Mouse (Mus musculus) testis, postnatal 10 days (tissue): ENCODE results near the gene Ephb3.
A peak's percentile ranks its signal among the peaks of the same experiment; 100 is the strongest.
"Not testable (repeated sequence)": the region's sequence is repeated elsewhere in the genome, so short reads cannot be mapped to it uniquely, and the experiment has no call there.

Experiments used
- DNase-seq: peaks from one replicate; pipeline ENCODE4 v3.0.0; 2021; ENCODE audit warnings: low spot score

Gene Ephb3

GRCm38 (mm10) chr16:21204367-21205092 lies at the start of gene Ephb3:
TSS of gene Ephb3 (plus strand) at chr16:21204755.
- peak; percentile 100 for DNase-seq

GRCm38 (mm10) chr16:21156261-21156660 lies 48.3 kb upstream of the Ephb3 start:
- not testable (repeated sequence) for DNase-seq

DNA sequence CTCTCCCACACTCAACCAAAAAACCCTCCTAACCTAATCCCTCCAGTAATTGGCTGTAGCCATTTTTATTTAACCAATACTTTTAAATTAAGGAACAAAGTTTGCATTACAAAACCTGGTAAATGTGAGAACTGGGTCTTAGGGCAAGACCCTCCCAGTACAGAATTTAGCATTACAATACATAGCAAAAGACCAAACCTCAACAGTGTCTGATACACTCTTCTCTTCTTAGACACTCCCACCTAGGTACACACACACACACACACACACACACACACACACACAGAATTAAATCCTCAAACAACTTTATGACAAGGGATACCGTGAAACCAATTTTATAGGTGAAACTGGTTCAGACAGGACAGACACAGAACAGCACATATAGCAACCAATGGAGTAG lies 45.3 kb upstream of the Ephb3 start:
- DNase-seq = not testable (repeated sequence)

DNA sequence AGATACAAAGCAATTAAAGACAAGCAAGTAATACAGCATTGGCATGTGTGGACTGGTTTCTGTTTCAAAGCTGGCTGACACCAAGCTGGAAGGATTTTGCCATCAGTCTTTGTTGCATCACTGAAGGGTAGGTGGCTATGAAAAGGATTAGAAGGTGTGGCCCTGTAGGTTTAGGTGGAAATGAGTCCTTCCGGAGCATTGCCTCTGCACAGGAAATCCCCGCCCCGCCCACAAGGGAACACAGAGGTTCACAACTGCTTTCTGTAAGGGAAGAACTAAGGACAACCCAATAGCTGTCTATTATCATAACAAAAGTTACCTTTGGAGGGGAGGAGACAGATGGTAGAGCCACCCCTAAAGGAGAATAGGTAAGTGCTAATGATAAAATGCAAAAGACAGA lies 41.1 kb upstream of the Ephb3 start:
- DNase-seq = not testable (repeated sequence)

DNA sequence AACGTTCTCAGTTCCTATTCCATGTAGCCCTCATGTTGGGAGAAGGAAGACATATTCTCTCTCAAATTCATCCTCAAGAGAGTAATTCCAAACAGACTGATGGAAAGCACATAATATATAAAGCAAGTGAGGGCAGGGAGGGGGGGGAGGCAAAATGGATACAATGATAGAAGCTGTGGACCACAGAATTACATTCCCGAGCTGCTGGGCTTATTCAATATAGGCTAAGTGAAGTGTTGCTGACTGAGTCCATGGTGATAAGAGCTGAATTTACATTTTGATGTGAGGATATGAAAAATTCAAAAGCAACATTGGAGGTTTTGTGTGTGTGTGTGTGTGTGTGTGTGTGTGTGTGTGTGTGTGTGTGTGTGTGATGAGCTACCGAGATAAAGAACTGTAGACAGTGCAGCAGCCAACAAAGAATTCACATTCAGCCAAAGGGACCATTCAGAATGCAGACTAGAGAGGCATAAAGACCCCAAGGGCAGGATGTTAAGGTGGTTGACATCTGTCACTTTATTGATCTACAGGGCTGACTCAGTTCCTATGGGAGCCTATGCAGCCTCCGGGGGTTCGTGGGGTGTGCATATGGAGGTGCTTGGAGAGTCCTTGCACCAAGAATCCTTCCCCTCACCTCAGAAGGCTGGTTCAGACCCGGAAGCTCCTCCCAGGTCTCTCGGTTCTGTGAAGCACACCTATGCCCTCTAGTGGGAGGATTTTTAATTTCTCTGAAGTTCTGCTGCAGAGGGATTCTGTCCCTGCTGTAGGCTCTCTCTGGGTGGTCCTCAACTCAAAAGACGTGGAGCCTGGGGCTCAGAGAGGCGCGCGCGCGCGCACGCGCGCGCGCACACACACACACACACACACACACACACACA lies 39.0 kb upstream of the Ephb3 start:
- DNase-seq = not testable (repeated sequence)

GRCm38 (mm10) chr16:21168730-21169129 lies 35.8 kb upstream of the Ephb3 start:
- no peak for DNase-seq

GRCm38 (mm10) chr16:21175236-21175635 lies 29.3 kb upstream of the Ephb3 start:
- no peak for DNase-seq

GRCm38 (mm10) chr16:21182108-21182507 lies 22.4 kb upstream of the Ephb3 start:
- no peak for DNase-seq

DNA sequence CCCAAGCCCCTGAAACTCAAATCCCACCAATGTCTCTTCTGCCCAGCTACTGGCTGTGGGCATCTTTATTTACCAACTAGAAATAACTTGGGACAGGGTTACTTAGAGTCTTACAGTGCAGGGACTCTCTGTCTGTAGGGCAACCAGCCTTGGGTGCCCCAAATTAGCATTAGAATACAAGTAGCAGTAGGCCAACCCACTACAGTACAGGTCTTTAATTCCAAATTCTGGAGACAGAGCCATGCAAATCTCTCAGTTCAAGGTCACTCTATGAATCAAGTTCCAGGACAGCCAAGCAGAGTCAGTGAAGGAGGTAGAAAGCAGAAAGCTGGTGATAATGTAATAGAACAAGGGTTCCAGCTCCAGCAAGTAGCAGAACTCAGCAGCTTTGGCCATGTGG lies 19.9 kb upstream of the Ephb3 start:
- no peak for DNase-seq

DNA sequence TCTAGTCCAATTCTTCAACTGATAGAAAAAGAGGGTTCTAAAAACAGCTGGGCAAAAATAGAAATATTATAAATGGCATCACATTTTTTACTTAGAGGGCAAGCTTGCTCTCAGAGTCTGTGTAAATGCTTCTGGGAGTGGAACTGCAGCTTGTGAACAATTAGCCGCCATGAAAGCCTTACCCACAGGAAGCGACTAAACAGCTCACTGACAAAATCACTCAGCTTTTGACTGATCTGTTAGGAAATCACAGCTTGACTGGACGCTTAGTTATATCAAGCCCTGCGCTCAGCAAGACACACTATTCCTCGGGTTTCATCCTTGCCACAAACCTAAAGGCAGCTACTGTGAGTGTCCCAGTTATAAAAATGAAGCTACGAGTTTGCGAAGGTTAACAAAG lies 17.0 kb upstream of the Ephb3 start:
- no peak for DNase-seq

- DNase-seq = no peak
Observed at GRCm38 (mm10) chr16:21188345-21188744, 16.2 kb upstream of the Ephb3 start.

- DNase-seq = no peak
Observed at GRCm38 (mm10) chr16:21191569-21191968, 13.0 kb upstream of the Ephb3 start.

DNA sequence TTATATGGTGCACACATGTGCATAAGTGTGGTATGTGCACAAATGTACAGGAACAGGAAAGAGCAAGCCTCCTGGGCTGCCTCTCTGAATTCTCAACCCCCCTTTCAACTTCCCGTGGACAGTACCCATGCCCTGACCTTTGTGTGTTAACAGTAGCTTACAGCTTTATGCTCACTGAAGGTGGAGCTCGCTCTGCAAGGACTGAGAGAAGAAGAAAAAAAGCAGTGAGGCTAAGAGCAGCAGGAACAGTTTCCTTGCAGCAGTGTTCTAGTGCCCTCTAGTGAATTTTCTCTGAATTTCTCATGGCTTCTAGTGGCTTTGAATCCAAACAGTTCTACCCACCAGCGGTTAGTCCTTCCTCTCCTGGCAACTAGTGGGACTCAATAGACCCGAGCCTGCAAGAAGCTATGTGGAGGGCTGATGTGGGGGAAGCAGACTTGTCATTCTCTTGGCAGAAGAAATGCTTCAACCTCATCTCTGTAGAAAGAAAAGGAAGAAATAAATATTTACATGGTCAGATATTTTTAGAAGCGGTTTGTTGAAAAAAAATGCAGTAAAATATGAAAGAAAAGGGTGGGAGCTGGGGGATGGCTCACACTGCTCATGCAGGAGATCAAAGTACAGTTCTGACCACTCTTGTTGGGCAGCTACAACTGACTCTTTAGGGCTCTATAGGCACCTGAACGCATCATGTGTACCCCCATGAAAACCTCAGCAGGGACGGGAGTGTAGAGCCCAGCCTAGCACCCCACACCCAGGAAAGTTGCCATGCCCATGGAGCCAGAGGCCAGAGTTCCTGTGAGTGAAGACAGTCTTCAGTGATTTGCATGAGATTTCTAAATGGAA lies 11.8 kb upstream of the Ephb3 start:
- DNase-seq = no peak

- no peak for DNase-seq
Observed at GRCm38 (mm10) chr16:21194182-21194581, 10.4 kb upstream of the Ephb3 start.

- no peak for DNase-seq
Observed at GRCm38 (mm10) chr16:21195260-21195866, 9.2 kb upstream of the Ephb3 start.

DNA sequence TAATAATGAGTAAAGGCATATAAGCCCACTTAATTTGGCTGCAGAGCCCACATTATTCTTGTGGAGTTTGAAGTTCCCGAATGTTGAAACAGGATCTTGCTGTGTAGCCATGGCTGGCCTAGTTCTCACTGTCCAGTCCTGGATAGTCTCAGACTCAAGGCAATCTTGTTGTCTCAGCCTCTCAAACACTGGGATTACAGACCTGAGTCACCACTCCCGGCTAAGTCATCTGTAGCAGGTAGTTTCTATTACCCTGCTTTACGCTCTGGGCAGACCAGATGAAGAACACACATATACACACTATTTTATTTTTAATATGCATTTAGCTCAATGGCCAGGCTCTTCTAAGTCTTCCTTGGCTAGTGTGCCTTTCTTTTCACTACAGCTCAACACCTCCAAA lies 8.0 kb upstream of the Ephb3 start:
- no peak for DNase-seq

- no peak for DNase-seq
Observed at GRCm38 (mm10) chr16:21197542-21197941, 7.0 kb upstream of the Ephb3 start.

DNA sequence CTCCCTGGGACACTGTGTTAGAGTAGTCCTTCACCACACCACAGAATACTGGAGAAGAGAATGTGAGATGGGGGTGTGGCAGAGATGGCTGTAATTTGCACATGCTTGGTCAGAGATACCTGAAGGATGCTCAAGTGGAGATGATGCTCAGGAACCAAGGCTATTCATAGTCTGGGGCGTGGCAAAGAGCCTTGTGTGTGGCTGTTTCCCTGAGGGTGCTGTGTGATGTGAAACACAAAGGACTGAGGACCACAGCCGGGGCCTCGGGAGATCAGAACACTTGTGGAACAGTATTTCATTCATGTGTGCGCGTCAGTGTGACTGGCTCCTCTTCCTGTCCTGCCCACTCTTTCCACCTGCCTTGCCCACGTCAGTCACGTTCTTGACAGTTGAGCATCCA lies 6.5 kb upstream of the Ephb3 start:
- no peak for DNase-seq

DNA sequence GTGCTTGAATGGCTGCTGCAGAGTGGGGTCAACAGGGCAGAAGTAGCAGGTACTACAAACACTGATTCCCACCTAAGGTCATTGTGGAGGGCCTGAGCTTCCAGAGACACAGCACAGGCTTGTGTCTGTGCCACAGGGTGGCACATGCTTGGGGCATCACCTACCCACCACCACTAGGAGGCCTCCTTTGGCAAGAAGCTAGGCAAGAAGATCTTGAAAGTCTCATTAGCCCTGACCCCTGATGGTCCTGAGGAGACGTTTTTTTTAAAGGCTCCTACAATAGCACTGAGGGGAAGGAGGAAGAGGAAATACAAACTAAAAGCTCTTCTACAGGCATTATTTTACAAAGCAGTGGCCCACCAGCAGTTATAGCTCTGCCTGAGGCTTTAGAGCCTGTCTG lies 6.0 kb upstream of the Ephb3 start:
- DNase-seq = no peak

DNA sequence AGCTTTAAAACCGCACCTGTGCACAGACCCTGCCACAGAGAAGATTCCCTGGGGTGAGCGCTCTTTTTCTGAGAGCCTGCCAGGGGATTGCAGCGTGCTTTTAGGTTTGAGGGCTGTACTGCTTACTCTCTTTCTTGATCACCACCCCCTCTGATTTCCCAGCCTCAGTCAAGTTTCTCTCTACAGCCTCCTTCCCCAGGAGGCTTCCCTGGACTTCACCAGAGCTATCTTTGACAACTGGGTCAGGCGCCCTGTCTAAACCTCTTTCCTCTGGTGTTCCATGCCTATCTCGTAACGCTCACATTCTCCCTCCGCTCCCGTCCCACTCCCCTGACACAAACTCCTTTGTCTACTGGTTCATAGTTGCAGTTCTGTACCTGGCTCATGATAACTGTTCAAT lies 5.1 kb upstream of the Ephb3 start:
- DNase-seq = no peak

- DNase-seq = no peak
Observed at GRCm38 (mm10) chr16:21202731-21203130, 1.8 kb upstream of the Ephb3 start.
